Mouse (Mus musculus) midbrain, embryonic 10.5 days (tissue): Measurements from ENCODE around the gene Limd2. TPM values are rescaled to one million over a fixed set of nuclear protein-coding genes. Genes with fewer than 3 reads are reported as not detected.

Experiments
- DNase-seq: peaks from one replicate; pipeline ENCODE4 v3.0.0-alpha.2; 2017; ENCODE audit warnings: low spot score
- H3K27ac ChIP-seq: fragments of 300-500 bp; sonication (generic); replicated peaks from 2 replicates; pipeline ENCODE4 v1.5.1; 2016; ENCODE audit warnings: mild to moderate bottlenecking
- H3K27me3 ChIP-seq: fragments of 300-500 bp; sonication (generic); 2 replicates; pipeline ENCODE4 v1.6.1; 2016; ENCODE audit warnings: low read depth, mild to moderate bottlenecking; ENCODE audit not compliant: poor library complexity, severe bottlenecking
- H3K36me3 ChIP-seq: fragments of 300-500 bp; sonication (generic); 2 replicates; pipeline ENCODE4 v1.6.1; 2016; ENCODE audit warnings: mild to moderate bottlenecking, moderate library complexity
- H3K4me1 ChIP-seq: fragments of 300-500 bp; sonication (generic); 2 replicates; pipeline ENCODE4 v1.6.1; 2016
- H3K4me3 ChIP-seq: fragments of 300-500 bp; sonication (generic); 2 replicates; pipeline ENCODE4 v1.5.1; 2016; ENCODE audit warnings: mild to moderate bottlenecking, moderate library complexity
- H3K9me3 ChIP-seq: fragments of 300-500 bp; sonication (generic); replicated peaks from 2 replicates; pipeline ENCODE4 v1.6.1; 2016; ENCODE audit warnings: mild to moderate bottlenecking
- WGBS: fragments of 180-500 bp; shearing (Covaris S2); methylation state at CpG from one replicate; pipeline ENCODE4 v1.1.7; 2016; 5-methylcytosine and 5-hydroxymethylcytosine counted together
- polyA plus RNA-seq: library from polyadenylated mRNA; unstranded; fragments of >200 nt; fragmentation: Nextera tagmentation; extraction: Ambion mirVana; gene quantifications from 2 replicates; pipeline ENCODE4 v1.2.1, GENCODE M21; 2016

Gene Limd2
- polyA plus RNA-seq, 1 experiment from 2014 or later, result 364 TPM

- H3K27ac ChIP-seq, result no peak overlapping the region
- no peaks in the 10 kb centered on the region for H3K27me3 ChIP-seq
- H3K9me3 ChIP-seq, result no peaks in the 10 kb centered on the region
- peaks cover 72% of the 10 kb centered on the region for H3K36me3 ChIP-seq
- DNase-seq, result no peak
- 86% methylated on average over 2 of the region's 2 CpGs for WGBS
- peaks cover 39% of the 10 kb centered on the region for H3K4me1 ChIP-seq
- no peak overlapping the region for H3K4me3 ChIP-seq
Measured at GRCm38 (mm10) chr11:106162237-106162636, 1.6 kb upstream of the Limd2 start.

GRCm38 (mm10) chr11:106159921-106160840 lies 479 bp downstream of the Limd2 start:
- H3K9me3 ChIP-seq, result no peaks in the 10 kb centered on the region
- under 1% methylated on average over 95 of the region's 106 CpGs for WGBS
- peak; percentile 86 for DNase-seq
- no peaks in the 10 kb centered on the region for H3K27me3 ChIP-seq
- H3K27ac ChIP-seq, result peak overlapping the region; percentile 93
- peak overlapping the region; percentile 92 for H3K4me3 ChIP-seq
- peaks cover 72% of the 10 kb centered on the region for H3K36me3 ChIP-seq
- peaks cover 39% of the 10 kb centered on the region for H3K4me1 ChIP-seq

DNA sequence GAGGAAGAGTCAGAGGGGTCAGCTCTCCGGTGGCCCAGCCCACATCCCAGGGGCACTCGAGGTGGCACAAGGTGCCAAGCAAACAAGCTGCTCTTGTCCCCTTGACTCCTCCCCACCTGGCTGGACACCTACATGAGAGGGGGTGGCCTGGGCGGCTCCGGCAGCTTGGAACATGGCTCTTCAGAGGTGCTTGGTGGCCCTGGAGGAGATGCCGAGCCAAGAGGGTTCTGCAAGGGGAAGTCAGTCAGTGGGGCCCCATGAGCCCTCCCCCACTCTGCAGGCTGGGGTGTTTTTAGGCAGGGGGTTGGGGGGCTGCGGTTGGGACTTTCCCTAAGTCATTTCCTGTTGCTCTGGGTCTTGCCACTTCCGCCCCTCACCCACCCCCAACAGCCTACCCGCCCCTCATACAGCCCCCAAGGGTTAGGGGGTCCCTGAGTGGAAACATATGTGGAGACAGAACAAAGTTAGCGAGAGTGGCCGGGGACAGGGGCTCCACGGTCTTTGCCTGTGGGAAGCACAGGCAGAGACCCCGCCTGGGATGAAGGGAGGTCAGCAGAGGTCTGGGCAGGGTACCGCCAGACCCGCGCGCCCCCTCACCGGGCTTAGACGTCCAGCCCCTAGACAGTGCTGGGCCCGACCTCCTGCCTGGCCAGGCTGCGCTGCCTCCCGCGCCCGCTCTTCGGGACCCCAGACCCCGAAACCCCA lies 1.3 kb downstream of the Limd2 start:
- Histone ChIP-seq H3K4me3 (peak overlapping the region; percentile 92), H3K27ac (peak overlapping the region; percentile 93), H3K36me3 (peaks cover 72% of the 10 kb centered on the region), H3K9me3 (no peaks in the 10 kb centered on the region), H3K4me1 (peaks cover 39% of the 10 kb centered on the region), H3K27me3 (no peaks in the 10 kb centered on the region)
- peak; percentile 67 for DNase-seq
- WGBS, result 3% methylated on average over 25 of the region's 25 CpGs

GRCm38 (mm10) chr11:106158930-106159215 lies 1.8 kb downstream of the Limd2 start:
- Histone ChIP-seq H3K27ac (peak overlapping the region; percentile 93), H3K9me3 (no peaks in the 10 kb centered on the region), H3K27me3 (no peaks in the 10 kb centered on the region), H3K4me1 (peaks cover 39% of the 10 kb centered on the region), H3K36me3 (peaks cover 72% of the 10 kb centered on the region), H3K4me3 (peak overlapping the region; percentile 92)
- 50% methylated on average over 9 of the region's 9 CpGs for WGBS
- DNase-seq, result no peak

DNA sequence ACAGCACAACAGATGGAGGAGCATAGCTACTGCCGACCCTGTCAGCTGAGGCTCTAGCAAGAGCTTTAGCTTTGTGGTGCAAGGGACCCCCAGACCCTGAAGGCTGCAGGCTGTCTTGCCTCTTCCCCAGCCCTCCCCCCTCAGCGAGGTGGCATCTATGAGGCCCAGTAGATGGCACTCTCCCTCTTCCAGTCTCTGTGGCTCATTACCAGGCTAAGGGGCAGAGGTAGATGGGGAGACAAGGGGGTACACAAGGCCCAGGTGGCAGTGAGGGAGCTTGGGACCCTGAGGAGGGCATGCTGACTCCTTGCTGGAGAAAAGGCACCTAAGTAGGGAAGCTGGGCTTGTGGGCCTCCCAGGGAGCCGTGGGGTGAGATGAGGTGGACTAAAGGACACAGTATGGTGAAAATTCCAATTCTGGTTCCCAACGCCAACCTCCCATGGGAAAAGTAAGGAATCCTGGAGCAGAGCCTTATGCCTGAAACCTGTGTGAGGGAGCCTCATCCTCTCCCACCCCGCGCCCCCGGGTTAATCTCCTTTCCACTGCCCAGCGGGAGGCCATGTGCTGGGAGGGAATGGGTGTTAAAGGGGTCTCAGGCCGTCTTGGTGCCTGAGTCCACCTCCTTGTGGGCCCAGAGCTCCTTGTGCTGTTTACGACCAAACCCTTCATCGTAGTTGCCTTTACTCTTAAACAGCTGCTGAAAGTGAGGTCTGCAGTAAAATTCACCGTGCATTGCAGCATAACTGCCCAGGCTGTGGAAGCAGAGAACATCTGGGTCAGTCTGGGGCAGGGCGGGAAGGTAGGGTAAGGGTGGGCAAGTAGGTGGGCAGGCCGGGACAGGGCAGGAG lies 2.4 kb downstream of the Limd2 start:
- 63% methylated on average over 14 of the region's 14 CpGs for WGBS
- H3K36me3 ChIP-seq, result peaks cover 72% of the 10 kb centered on the region
- peaks cover 39% of the 10 kb centered on the region for H3K4me1 ChIP-seq
- peak; percentile 32 for DNase-seq
- no peaks in the 10 kb centered on the region for H3K27me3 ChIP-seq
- no peaks in the 10 kb centered on the region for H3K9me3 ChIP-seq
- peak overlapping the region; percentile 93 for H3K27ac ChIP-seq
- H3K4me3 ChIP-seq, result peak overlapping the region; percentile 92

DNA sequence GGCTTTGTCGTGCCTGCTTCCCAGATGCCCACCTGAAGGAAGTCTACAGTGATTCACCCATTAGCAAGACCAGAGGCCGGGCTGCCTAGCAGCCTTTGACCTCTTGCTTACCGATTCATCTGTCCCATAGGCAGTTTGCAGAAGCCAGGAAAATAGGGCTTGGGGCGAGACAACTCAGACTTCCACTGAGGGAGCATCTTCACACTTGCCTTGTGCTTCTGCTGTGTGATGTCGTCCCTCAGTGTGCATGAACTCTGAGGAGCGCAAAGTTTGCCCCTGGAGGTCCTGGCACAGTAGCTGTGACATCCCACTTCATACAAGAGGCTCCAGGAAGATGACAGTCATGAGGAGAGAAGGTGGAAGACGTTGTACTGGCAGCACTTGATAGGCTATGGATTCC lies 3.5 kb downstream of the Limd2 start:
- no peak overlapping the region for H3K27ac ChIP-seq
- DNase-seq, result no peak
- 93% methylated on average over 7 of the region's 7 CpGs for WGBS
- peaks cover 72% of the 10 kb centered on the region for H3K36me3 ChIP-seq
- H3K9me3 ChIP-seq, result no peaks in the 10 kb centered on the region
- peaks cover 39% of the 10 kb centered on the region for H3K4me1 ChIP-seq
- no peaks in the 10 kb centered on the region for H3K27me3 ChIP-seq
- H3K4me3 ChIP-seq, result peak overlapping the region; percentile 18; the same call in 1 of the 2 replicates

DNA sequence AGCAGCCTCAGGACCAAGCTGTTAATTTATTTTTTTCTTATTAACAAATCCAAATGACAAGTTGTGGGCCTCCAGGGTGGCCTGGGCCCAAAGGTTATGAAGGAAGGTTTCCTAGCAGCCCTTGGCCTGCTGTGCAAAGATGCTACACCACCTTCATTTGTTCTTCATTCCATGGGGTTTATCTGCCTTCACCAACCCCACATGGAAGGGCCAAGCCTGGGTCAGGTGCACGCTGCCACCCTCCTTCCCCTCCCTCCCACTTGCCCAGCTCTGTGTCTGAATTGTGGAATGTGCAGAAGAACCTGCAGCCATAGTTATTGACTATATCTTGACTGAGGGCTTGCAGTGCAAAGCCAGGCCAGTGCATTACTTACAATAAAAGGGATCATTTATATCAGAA lies 4.4 kb downstream of the Limd2 start:
- 100% methylated on average over 1 of the region's 1 CpGs for WGBS
- Histone ChIP-seq H3K27me3 (no peaks in the 10 kb centered on the region), H3K27ac (no peak overlapping the region), H3K4me3 (no peak overlapping the region), H3K36me3 (peaks cover 79% of the 10 kb centered on the region), H3K4me1 (peaks cover 33% of the 10 kb centered on the region), H3K9me3 (no peaks in the 10 kb centered on the region)
- DNase-seq, result no peak

DNA sequence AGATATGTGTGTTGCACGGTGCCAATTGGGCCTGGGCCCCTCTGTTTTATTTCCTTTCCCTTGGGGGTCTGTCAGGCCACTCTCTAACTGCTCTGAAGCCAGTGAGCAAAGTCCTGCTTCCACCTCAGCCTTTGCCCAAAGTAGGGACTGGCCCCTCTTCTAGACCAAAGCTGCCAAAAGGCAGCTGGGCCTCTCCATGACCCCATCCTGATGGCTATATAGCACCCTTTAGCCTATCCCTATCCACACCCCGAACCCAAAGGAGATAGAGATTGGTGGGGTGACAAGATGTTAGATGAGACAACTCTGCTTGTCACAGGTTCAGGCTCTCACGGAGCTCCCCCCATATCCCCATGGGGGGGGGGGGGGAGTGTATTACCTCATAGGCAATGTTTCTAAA lies 4.9 kb downstream of the Limd2 start:
- Histone ChIP-seq H3K27ac (no peak overlapping the region), H3K36me3 (peaks cover 84% of the 10 kb centered on the region), H3K4me3 (no peak overlapping the region), H3K27me3 (no peaks in the 10 kb centered on the region), H3K9me3 (no peaks in the 10 kb centered on the region), H3K4me1 (peaks cover 28% of the 10 kb centered on the region)
- 82% methylated on average over 3 of the region's 3 CpGs for WGBS
- DNase-seq, result no peak

GRCm38 (mm10) chr11:106154770-106155169 lies 5.9 kb downstream of the Limd2 start:
- 82% methylated on average over 2 of the region's 2 CpGs for WGBS

DNA sequence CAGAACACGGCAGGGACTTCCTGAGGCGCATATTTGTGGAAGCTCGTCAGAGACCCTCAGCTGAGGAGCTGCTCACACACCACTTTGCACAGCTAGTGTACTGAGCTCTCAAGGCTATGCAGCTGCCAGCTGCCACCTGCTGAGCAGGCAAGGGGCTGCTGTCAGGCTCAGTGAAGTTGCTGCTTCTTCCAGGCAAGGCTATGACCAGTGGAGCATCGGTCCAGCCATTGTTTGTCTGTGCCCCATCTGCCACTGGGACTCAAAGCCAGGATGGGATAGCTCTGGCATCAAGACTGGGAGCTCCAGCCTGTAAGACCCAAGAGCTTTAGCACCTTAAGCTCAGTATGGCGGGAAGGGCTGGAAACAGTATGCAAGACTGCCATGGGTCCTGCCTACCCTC lies 6.6 kb downstream of the Limd2 start:
- H3K27me3 ChIP-seq, result no peaks in the 10 kb centered on the region
- DNase-seq, result no peak
- H3K27ac ChIP-seq, result no peak overlapping the region
- H3K4me1 ChIP-seq, result peaks cover 15% of the 10 kb centered on the region
- no peak overlapping the region for H3K4me3 ChIP-seq
- H3K9me3 ChIP-seq, result no peaks in the 10 kb centered on the region
- 80% methylated on average over 5 of the region's 5 CpGs for WGBS
- H3K36me3 ChIP-seq, result peaks cover 100% of the 10 kb centered on the region

More at GRCm38 (mm10) chr11:106154770-106155169, 5.9 kb downstream of the Limd2 start:
- H3K36me3 ChIP-seq, result peaks cover 94% of the 10 kb centered on the region
- no peak overlapping the region for H3K27ac ChIP-seq
- H3K9me3 ChIP-seq, result no peaks in the 10 kb centered on the region
- no peaks in the 10 kb centered on the region for H3K27me3 ChIP-seq
- DNase-seq, result no peak
- H3K4me1 ChIP-seq, result peaks cover 21% of the 10 kb centered on the region
- no peak overlapping the region for H3K4me3 ChIP-seq

DNA sequence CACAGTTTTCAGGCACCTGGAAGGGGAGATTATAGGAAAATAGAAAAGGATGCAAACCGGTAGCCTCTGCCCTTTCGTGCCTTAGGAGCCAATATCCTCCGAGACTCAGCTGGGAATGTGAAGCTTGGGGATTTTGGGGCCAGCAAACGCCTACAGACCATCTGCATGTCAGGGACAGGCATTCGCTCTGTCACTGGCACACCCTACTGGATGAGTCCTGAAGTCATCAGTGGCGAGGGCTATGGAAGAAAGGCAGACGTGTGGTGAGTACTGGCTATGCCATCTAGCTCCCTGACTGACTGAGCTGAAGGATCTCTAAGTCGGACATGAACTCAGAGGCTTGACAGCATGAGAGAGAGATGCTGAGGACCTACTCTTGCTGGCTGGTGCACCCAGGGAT lies 8.5 kb downstream of the Limd2 start:
- Histone ChIP-seq H3K27ac (no peak overlapping the region), H3K4me3 (no peak overlapping the region), H3K27me3 (no peaks in the 10 kb centered on the region), H3K4me1 (no peaks in the 10 kb centered on the region), H3K36me3 (peaks cover 100% of the 10 kb centered on the region), H3K9me3 (no peaks in the 10 kb centered on the region)
- no peak for DNase-seq
- 79% methylated on average over 8 of the region's 8 CpGs for WGBS

DNA sequence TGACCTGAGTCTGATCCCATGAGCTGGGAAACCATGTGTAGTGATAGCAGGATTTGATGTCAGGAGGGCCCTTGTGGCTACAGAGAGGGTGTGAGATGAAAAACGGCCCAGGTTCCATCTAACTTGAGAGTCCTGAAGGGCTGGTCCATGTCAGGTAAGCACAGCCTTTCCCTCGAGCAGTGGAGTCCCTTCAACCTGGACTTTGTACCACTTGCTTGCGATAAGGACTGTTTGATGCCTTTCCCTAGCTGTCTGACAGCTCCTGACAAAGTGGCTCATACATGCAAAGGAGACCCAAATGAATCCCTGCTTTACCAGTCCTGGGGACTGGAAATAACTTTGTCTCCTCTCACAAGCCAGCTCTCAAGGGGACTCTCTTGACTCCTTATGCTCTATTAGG lies 9.4 kb downstream of the Limd2 start:
- no peak overlapping the region for H3K27ac ChIP-seq
- H3K4me3 ChIP-seq, result no peak overlapping the region
- 82% methylated on average over 3 of the region's 3 CpGs for WGBS
- H3K9me3 ChIP-seq, result no peaks in the 10 kb centered on the region
- no peaks in the 10 kb centered on the region for H3K27me3 ChIP-seq
- no peak for DNase-seq
- peaks cover 99% of the 10 kb centered on the region for H3K36me3 ChIP-seq
- no peaks in the 10 kb centered on the region for H3K4me1 ChIP-seq
